Mouse (Mus musculus): ENCODE results near the gene Rdh8.
"Not testable (repeated sequence)": the region's sequence is repeated elsewhere in the genome, so short reads cannot be mapped to it uniquely, and the experiment has no call there.

The Rdh8 gene

GRCm38 (mm10) chr9:20818236-20818635 is at the start of gene Rdh8:
Rdh8 (plus strand) TSS chr9:20818503.
- no peak for DNase-seq

GRCm38 (mm10) chr9:20781286-20781685 is 37.0 kb upstream of the Rdh8 start:
- DNase-seq: no peak

- DNase-seq: no peak
Measured at GRCm38 (mm10) chr9:20785055-20785454, 33.2 kb upstream of the Rdh8 start.

GRCm38 (mm10) chr9:20787992-20788391 is 30.3 kb upstream of the Rdh8 start:
- no peak for DNase-seq

GRCm38 (mm10) chr9:20789651-20790050 is 28.7 kb upstream of the Rdh8 start:
- DNase-seq: no peak

- no peak for DNase-seq
Measured at GRCm38 (mm10) chr9:20790345-20790744, 28.0 kb upstream of the Rdh8 start.

- DNase-seq: peak; percentile 34
Measured at GRCm38 (mm10) chr9:20794108-20794806, 24.0 kb upstream of the Rdh8 start.

GRCm38 (mm10) chr9:20804266-20805158 is 13.8 kb upstream of the Rdh8 start:
- DNase-seq: peak; percentile 23

GRCm38 (mm10) chr9:20805159-20805495 is 13.2 kb upstream of the Rdh8 start:
- no peak for DNase-seq

GRCm38 (mm10) chr9:20805706-20806105 is 12.6 kb upstream of the Rdh8 start:
- DNase-seq: no peak

- DNase-seq: peak; percentile 11
Measured at GRCm38 (mm10) chr9:20810271-20810670, 8.0 kb upstream of the Rdh8 start.

- DNase-seq: no peak
Measured at GRCm38 (mm10) chr9:20810773-20811172, 7.5 kb upstream of the Rdh8 start.

GRCm38 (mm10) chr9:20812537-20813271 is 5.6 kb upstream of the Rdh8 start:
- no peak for DNase-seq

GRCm38 (mm10) chr9:20814521-20815272 is 3.6 kb upstream of the Rdh8 start, which contains the start of gene Col5a3:
Col5a3 (minus strand) TSS chr9:20815067.
- no peak for DNase-seq

GRCm38 (mm10) chr9:20820001-20820400 is 1.7 kb downstream of the Rdh8 start:
- no peak for DNase-seq

- peak; percentile 47 for DNase-seq
Measured at GRCm38 (mm10) chr9:20822821-20823220, 4.5 kb downstream of the Rdh8 start.

GRCm38 (mm10) chr9:20825781-20826180 is 7.5 kb downstream of the Rdh8 start:
- no peak for DNase-seq

GRCm38 (mm10) chr9:20828127-20828526 is 9.8 kb downstream of the Rdh8 start:
- DNase-seq: no peak

- peak; percentile 91 for DNase-seq
Measured at GRCm38 (mm10) chr9:20830901-20831643, 12.8 kb downstream of the Rdh8 start.

- no peak for DNase-seq
Measured at GRCm38 (mm10) chr9:20834881-20835280, 16.6 kb downstream of the Rdh8 start.

GRCm38 (mm10) chr9:20835431-20835954 is 17.2 kb downstream of the Rdh8 start:
- DNase-seq: not testable (repeated sequence)

All from right cerebral cortex, postnatal 25 days (tissue).